Mouse (Mus musculus): Measurements from ENCODE around the gene Btbd35f8.
"Not testable (repeated sequence)": the region's sequence is repeated elsewhere in the genome, so short reads cannot be mapped to it uniquely, and the experiment has no call there.

Gene Btbd35f8

DNA sequence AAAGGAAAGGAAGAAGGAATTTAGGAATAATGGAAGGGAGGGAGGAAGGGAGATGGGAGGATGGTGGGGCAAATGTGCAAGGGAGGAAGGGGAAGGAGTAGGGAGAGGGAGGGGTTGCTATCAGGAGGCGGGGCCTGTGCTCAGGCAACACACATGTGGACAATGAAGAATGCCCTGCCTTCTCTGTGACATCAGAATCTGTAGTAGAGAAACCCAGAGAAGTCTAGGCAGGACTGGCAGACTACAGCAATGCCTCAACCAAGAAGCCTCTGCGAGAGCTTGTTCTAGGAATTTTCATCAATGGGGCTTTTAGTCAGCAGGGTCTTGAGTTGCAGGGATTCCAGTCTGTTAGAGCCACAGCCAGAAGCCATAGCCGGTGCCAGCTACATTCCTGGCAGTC is at the start of gene Btbd35f8:
Btbd35f8 (plus strand) TSS at position 301 of the 400 bp plus-strand sequence.
- DNase-seq (ENCODE audit: low spot score in 2 of 2), result not testable (repeated sequence)

All from frontal cortex, postnatal 10 days (tissue).